Mouse (Mus musculus) thymus, postnatal 25 days (tissue): Measurements from ENCODE around the gene Qprt.
"Not testable (repeated sequence)": the region's sequence is repeated elsewhere in the genome, so short reads cannot be mapped to it uniquely, and the experiment has no call there.

Experiments used
- DNase-seq: peaks from one replicate; pipeline ENCODE4 v3.0.0; 2022

The Qprt gene

DNA sequence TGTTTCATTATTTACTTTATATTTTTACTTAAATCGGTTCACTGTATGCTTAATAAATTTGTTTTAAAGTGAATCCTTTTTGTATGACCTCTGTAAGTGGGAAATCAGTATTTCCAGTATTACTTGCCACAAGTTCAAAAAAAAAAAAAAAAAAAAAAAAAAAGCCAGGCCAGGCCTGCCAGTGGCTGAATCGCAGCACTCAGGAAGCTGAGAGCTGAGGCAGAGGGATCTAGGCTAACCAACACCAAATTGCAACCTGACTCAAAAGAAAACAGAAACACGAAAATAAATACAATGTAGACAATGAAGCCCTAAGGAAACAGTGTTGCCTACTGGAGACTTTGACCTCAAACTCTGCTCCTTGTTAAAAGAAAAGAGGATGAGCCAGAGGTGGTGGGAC lies 28.1 kb downstream of the Qprt start:
- DNase-seq: no peak

DNA sequence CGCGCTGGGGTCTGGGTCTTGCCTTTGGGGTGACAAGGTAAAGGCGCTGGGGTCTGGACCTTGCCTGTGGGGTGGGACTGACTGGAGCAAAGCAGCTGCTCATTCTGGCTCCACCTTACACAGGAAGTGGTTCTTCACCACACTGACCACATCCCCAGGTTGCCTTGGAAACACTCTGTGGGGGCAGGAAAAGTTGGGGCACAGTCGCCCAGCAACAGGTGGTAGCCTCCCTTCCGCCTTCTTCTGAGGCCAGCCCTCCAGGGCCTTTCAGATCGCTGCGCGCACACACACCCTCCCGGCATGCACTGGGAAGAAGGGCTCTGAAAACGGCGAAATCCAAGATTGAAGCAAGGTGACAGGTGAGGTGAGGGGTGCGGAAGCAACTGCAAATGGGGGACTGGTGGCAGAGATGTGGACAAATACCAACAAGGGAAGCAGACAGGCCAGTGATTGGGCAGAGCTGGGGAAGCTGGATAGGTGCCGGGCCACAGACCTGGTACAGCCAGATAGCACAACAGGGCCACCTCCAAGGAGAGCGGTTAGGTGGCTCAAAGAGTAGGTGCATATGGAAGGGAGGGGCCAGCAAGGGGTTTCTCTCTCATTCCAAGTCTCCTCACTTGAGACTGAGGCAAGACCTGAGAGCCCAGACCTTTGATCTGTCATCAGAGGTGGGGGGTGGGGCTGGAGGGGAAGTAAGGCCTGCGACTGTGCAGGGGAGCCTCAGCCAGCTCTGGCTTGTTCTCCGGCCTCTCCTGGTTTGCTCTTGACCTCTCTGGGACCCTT lies 30.7 kb downstream of the Qprt start, which contains the start of gene AI467606:
AI467606 (plus strand) TSS at position 246 of the 783 bp plus-strand sequence.
- DNase-seq: peak; percentile 97

DNA sequence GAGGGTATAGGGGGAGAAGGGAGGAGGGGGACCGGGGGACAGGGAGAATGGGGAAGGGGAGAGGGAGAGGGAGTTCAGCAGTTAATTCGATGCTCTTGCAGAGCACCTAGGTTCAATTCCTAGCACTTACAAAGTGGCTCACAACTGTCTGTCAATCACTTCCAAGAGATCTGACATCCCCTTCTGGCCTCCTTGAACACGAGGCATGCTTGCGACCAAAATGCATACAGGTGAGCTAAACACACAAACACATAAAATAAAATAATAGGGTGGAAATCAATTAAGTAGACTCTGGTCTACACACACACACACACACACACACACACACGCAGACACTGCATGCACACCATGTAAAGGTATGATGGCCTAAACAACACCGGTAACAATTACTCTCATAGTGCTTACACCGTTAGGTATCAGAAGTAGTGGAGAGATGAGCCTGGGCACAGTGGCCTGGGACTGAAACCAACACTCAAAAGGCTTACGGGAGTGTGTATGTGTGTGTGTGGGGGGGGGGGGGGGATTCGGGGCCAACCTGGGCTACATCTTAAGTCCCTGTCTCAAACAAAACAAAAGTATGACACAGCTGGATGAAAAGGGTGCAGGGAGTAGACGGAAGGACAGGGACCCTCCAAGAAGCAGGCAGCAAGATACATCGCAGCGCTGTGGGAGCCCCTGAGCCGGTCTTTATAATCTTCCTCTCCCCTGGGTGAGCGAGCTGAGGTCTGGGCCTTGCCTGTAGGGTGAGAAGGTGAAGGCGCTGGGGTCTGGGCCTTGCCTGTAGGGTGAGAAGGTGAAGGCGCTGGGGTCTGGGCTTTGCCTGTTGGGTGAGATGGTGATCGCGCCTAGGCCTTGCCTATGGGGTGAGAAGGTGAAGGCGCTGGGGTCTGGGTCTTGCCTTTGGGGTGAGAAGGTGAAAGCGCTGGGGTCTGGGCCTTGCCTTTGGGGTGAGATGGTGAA lies 31.6 kb downstream of the Qprt start:
- DNase-seq: peak; percentile 44

GRCm38 (mm10) chr7:127088901-127089845 lies 32.9 kb downstream of the Qprt start:
- DNase-seq: peak; percentile 68

DNA sequence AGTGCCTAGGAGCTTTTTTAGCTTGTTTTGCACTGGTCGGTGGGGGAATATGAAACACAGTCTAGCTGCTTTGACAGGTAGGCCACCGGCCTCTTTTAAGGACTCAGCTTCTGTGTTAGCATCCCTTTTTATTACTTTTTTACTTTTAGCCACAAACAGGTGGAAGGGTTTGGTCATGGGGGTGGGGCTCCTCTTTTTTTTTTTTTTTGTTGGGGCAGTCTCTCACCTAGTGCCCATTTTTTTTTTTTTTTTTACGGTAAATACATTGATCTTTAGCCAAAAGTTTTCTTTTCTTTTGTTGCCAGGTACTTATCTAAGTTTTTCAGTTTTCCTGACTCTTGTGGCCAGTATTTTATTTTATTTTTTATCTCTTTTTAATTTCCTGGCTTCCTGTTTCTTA lies 33.9 kb downstream of the Qprt start:
- DNase-seq: no peak

DNA sequence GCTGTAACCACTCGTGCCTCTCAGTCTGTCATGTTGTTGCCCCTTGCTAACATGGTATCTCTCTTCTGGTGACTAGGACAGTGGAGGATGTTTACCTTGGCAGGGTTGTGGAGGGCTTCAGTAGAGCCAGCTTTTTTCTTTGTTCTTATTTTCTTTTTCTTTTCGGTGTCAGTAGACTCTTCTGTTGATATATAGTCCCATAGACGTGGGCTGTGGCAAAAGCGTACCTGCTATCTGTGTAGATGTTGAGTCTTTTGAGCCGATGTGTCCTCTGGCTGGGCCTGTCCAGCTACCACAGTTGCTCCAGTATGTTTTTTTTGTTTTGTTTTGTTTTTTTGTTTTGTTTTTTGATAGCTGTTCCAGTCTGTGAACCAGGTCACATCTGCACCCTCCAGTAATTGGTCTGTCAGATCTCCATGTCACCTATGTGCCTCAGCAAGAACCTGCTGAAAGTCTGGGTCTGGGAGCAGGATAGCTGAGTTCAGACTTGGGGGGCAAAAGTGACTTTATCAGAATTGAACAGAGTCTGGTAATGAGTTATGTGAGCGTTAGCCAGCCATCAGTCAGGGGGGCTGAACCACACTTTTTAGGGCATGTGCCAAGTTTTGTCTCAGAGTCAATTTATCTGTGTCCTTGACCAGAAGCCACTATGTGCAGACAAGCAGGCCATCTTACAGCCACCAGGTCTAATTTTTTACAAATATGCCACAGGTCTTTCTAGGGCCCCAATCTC lies 34.6 kb downstream of the Qprt start, which contains the start of gene Zg16:
Zg16 (minus strand) TSS at position 51 of the 733 bp plus-strand sequence.
- DNase-seq: not testable (repeated sequence)

- not testable (repeated sequence) for DNase-seq
These were observed 36.3 kb downstream of the Qprt start for GRCm38 (mm10) chr7:127085751-127086150.

DNA sequence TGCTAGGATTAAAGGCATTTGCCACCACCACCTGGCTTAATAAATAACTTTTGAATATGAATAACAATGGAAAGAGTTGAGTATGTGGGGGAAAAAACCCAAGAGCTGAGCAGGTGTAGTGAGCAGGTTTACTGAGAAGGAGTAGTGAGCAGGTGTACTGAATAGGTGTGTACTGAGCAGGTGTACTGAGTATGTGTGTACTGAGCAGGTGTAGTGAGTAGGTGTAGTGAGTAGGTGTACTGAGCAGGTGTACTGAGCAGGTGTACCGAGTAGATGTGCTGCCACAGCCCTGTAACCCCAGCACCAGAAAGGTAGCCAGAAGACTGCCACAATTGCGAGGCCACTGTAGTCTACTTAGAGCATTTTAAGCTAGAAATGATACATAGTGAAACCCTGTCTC lies 37.2 kb downstream of the Qprt start:
- no peak for DNase-seq

DNA sequence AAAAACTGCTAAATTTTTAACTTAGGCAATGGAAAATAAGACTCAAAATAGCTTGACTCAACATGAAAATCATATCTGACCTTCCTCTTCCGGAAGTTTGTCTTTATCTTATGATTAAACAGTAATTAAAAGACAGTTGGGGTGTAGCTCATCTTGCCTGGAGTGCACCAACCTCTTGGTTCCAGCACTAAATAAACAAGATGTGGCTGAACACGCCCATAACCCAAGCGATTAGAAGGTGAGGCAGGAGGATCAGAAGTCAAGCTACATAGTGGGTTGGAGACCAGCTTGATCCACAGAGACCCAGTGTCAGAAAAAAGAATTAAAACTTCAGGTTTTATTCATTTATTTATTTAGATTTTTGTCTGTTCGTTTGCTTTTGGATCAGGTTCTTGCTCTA lies 38.3 kb downstream of the Qprt start:
- no peak for DNase-seq

DNA sequence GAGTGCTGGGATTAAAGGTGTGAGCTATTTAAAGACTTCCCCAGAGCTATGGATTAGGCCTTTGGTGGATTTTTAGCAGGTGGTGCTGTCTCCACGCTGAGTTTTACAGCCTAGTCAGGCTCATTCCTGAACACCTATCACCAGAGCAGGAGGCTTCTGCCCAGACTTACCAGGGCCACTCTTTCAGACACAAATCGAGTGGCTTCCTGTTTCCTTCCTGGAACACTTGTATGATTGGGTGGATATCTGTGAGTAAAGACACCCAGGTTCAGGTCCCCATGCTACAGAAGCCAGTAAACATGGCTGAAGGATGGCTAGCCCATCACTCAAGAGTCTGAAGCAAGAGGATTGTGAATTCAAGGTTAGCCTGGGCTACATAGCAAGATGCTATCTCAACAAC lies 39.0 kb downstream of the Qprt start:
- DNase-seq: no peak

GRCm38 (mm10) chr7:127082271-127082670 lies 39.8 kb downstream of the Qprt start:
- DNase-seq: no peak

DNA sequence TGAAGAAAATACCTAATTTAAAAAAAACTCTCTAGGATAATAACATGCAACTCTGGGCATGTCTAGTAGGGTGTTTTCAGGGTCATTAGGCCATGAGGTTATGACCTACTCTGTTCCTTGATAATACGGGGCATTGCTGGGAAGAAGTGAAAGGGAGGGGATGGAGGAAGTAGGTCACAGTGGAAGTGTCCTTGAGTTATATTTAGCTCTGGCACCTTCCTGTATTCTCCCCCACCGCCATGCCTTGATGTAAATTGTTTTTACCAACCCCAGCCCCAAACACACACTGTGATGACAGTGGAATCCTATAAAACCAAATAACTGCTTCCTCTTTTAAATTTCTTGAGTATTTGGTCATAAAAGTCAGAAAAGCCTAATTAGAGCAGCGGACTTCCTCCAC lies 42.0 kb downstream of the Qprt start:
- no peak for DNase-seq

GRCm38 (mm10) chr7:127077692-127078091 lies 44.3 kb downstream of the Qprt start:
- DNase-seq: peak; percentile 53

- no peak for DNase-seq
These were observed 45.8 kb downstream of the Qprt start for GRCm38 (mm10) chr7:127076188-127076587.

DNA sequence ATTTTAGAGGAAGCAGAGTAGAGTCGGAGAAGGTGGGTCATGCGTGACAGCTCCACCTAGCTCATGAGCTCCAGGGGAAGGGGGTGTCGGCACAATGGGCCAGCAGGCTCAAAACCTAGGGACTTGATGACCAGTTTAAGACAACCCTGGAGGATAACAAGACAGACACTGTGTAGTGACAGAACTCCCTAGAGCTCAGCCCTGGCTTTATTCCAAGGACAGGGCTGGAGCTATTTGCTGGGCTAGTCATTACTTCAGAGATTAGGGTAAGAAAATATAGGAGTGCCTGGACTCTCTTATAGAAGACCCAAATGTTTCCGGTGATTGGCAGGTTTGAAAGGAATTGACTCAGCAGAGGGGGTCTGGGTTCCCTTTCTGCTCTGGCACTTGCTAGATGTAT lies 48.8 kb downstream of the Qprt start:
- DNase-seq: no peak

DNA sequence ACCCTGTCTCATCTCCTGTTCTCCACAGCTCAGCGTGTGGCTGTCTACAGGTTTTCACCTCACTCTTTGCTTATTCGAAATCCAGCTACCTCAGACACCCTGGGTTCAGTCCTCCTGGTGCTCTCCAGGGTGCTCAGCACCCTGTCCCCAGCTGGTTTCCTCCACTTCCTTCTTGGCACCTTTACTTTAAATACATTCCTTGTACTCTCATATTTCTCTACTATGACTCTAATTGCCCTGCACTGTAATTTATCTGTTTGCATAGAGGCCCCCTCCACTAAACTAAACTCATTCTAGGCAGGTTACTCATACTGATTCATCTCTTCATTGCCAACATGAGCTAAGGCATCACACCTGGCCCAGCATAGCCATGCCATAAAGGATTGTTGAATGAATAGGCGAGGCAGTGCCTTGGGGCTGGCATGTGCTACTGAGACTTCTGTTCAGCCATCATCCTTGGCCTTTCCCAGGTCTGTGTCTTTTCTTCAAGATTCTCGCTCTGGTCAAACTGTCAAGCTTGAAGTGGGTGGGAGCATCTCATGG lies 51.1 kb downstream of the Qprt start:
- no peak for DNase-seq

- DNase-seq: no peak
These were observed 55.7 kb downstream of the Qprt start for GRCm38 (mm10) chr7:127066317-127066716.

DNA sequence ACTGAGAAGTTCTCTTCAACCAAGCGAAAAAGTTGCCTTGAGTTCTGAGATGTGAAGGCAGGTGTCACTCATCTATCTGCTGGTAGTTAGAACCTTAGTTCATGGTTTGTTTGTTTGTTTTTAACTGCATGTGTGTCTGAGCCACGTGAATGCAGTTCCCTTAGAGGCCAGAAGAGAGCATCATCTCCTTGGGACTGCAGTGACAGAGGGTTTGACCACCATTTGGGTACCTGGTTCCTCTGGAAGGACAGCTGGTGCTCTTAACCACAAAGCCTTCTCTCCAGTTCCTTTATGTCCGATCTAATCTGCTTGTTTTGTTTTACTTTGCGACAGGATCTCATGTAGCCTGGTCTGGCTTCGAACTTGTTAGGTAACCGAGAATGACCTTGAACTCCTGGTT lies 56.5 kb downstream of the Qprt start:
- no peak for DNase-seq
